Mouse (Mus musculus): ENCODE results near the gene Plbd1. TPM values are rescaled to one million over a fixed set of nuclear protein-coding genes. Genes with fewer than 3 reads are reported as not detected.

The Plbd1 gene
- polyA plus RNA-seq, 1 experiment from 2014 or later: 0.59 TPM

DNA sequence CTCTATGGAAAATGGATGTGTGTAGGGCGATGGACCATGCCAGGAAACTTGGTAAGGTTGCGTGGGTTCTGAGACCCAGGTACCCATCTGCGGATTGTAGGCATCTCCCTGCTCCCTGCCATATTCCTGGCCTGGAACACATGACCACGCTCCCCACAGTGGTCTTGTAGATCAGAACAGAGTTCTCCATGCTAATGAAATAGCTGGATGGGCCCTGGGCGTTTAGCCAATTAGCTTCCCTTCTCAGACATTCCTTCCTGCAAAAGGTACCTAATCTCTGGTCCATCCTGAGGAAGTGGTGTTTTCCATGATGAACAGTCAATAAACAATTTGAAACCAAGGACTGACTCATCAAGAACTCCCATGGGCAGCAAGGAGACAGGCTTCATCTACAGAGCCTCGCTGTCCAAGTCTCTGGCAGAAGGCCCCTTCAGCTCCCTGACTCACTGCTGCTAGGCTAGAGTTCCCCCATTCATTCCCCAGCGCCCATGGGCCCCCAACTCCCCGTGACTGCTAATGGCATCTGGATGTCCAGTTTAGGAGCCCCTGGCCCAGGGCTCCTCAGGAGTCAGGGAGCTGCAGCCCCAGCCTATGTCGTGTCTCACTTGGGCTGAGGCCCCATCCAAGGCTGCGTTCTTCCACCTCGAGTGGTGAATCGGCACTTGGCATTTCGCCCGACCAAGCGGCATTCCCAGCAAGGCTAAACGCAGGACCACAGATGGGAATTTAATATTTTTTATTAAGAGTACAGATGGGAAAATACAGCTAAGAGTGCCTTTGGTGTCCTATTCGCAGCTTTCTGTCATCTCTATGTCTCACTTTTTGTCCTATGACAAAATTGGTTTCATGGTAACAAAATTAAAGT, 50.1 kb downstream of the Plbd1 start:
- peak; percentile 19; the same call in 1 of the 2 replicates for ATAC-seq (ENCODE audit: low read depth)

DNA sequence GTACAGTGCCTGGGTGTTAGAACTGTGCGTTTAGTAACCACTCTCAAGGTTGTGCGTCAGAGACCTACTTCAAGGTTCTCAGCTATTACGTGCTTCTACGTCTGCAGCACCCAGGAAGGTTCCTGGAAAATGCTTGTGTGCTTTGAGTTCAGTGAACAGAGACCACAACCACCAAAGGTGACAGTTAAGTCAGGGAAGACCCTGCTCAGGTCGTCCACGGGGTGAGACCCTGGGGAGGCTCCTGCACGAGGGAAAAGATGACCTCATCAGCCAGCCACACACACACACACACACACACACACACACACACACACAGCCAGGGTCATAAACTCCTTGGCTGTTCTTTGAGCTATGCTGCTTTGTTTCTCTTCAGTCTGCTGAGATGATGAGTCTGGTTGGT, 59.1 kb downstream of the Plbd1 start:
- H3K27me3 ChIP-seq: no peaks in the 10 kb centered on the region
- H3K9me3 ChIP-seq: no peaks in the 10 kb centered on the region
- H3K4me1 ChIP-seq (replicated peaks): no peaks in the 10 kb centered on the region
- H3K27ac ChIP-seq (replicated peaks): no peak overlapping the region
- 92% methylated on average over 6 of the region's 7 CpGs for WGBS
- H3K9ac ChIP-seq: no peak overlapping the region
- no peak for ATAC-seq (ENCODE audit: low read depth)
- H3K36me3 ChIP-seq: peaks cover 85% of the 10 kb centered on the region
- no peak overlapping the region for H3K4me2 ChIP-seq
- H3K4me3 ChIP-seq: no peak overlapping the region

More for the DNA sequence above, 50.1 kb downstream of the Plbd1 start:
- Histone ChIP-seq H3K27me3 (no peaks in the 10 kb centered on the region), H3K36me3 (peaks cover 51% of the 10 kb centered on the region), H3K9me3 (no peaks in the 10 kb centered on the region), H3K4me2 (no peak overlapping the region), H3K4me1 (replicated peaks) (no peaks in the 10 kb centered on the region), H3K4me3 (no peak overlapping the region), H3K27ac (replicated peaks) (no peak overlapping the region), H3K9ac (no peak overlapping the region)
- 98% methylated on average over 17 of the region's 17 CpGs for WGBS

GRCm38 (mm10) chr6:136594541-136594940, 67.2 kb downstream of the Plbd1 start:
- no peaks in the 10 kb centered on the region for H3K9me3 ChIP-seq
- H3K9ac ChIP-seq: no peak overlapping the region
- 86% methylated on average over 4 of the region's 4 CpGs for WGBS
- no peak for ATAC-seq (ENCODE audit: low read depth)
- H3K27me3 ChIP-seq: no peaks in the 10 kb centered on the region
- H3K4me1 ChIP-seq (replicated peaks): 0 out of 2 replicates have a peak, but pooled peaks cover 3% of the 10 kb centered on the region
- H3K36me3 ChIP-seq: peaks cover 62% of the 10 kb centered on the region
- no peak overlapping the region for H3K27ac ChIP-seq (replicated peaks)
- no peak overlapping the region for H3K4me3 ChIP-seq
- no peak overlapping the region for H3K4me2 ChIP-seq

DNA sequence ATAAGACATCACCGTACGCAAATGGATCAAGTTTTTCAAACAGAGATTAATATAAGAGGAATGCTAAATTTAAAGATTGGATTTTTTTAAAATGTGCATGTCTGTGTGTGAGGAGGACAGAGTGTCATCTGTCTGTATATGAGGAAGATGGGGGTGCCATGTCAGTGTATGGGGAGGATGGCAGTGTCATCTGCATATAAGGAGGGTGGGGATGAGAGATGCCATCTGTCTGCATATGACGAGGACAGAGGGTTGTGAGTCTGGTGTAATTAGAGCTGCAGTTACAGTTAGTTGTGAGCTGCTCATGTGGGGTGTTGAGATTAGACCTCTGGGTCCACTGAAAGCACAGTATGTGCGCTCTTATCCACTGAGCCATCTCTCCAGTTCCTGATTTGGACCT, 71.0 kb downstream of the Plbd1 start:
- Histone ChIP-seq H3K4me1 (replicated peaks) (0 out of 2 replicates have a peak, but pooled peaks cover 3% of the 10 kb centered on the region), H3K4me3 (no peak overlapping the region), H3K27ac (replicated peaks) (no peak overlapping the region), H3K9ac (no peak overlapping the region), H3K27me3 (no peaks in the 10 kb centered on the region), H3K4me2 (no peak overlapping the region), H3K9me3 (no peaks in the 10 kb centered on the region), H3K36me3 (peaks cover 65% of the 10 kb centered on the region)
- WGBS: 82% methylated on average over 4 of the region's 4 CpGs
- ATAC-seq (ENCODE audit: low read depth): no peak

- 88% methylated on average over 5 of the region's 5 CpGs for WGBS
- no peak overlapping the region for H3K4me2 ChIP-seq
- no peaks in the 10 kb centered on the region for H3K27me3 ChIP-seq
- no peaks in the 10 kb centered on the region for H3K4me1 ChIP-seq (replicated peaks)
- H3K36me3 ChIP-seq: peaks cover 83% of the 10 kb centered on the region
- no peak overlapping the region for H3K4me3 ChIP-seq
- no peak overlapping the region for H3K27ac ChIP-seq (replicated peaks)
- H3K9me3 ChIP-seq: peaks cover 6% of the 10 kb centered on the region; the same call in 1 of the 2 replicates
- H3K9ac ChIP-seq: no peak overlapping the region
- ATAC-seq (ENCODE audit: low read depth): no peak
Observed at GRCm38 (mm10) chr6:136566002-136566401, 95.7 kb downstream of the Plbd1 start.

Other genes starting within 250 kb of the Plbd1 start
- gene E330021D16Rik, start 246.4 kb downstream of the Plbd1 start, polyA plus RNA-seq (2015; fragmentation: Nextera tagmentation; extraction: Ambion mirVana): not detected in 2 replicates
- gene Atf7ip, start 155.8 kb downstream of the Plbd1 start, polyA plus RNA-seq (2015; fragmentation: Nextera tagmentation; extraction: Ambion mirVana): 37.8 and 55.4 TPM in 2 replicates
- gene Gucy2c, start 119.8 kb upstream of the Plbd1 start, polyA plus RNA-seq (2015; fragmentation: Nextera tagmentation; extraction: Ambion mirVana): 0.15 and 0.28 TPM in 2 replicates
- gene Hist4h4, start 142.5 kb upstream of the Plbd1 start, polyA plus RNA-seq (2015; fragmentation: Nextera tagmentation; extraction: Ambion mirVana): 0.40 and 0.56 TPM in 2 replicates
- 108 and 135 TPM in 2 replicates for gene H2afj, start 146.3 kb upstream of the Plbd1 start, polyA plus RNA-seq (2015; fragmentation: Nextera tagmentation; extraction: Ambion mirVana)
- 1.1 and 1.3 TPM in 2 replicates for gene BC049715, start 165.7 kb upstream of the Plbd1 start, polyA plus RNA-seq (2015; fragmentation: Nextera tagmentation; extraction: Ambion mirVana)
- gene Wbp11, start 166.3 kb upstream of the Plbd1 start, polyA plus RNA-seq (2015; fragmentation: Nextera tagmentation; extraction: Ambion mirVana): 79.6 and 85.0 TPM in 2 replicates
- gene Smco3, start 173.5 kb upstream of the Plbd1 start, polyA plus RNA-seq (2015; fragmentation: Nextera tagmentation; extraction: Ambion mirVana): 1.7 and 2.1 TPM in 2 replicates
- 0.34 and 0.59 TPM in 2 replicates for gene Art4, start 195.8 kb upstream of the Plbd1 start, polyA plus RNA-seq (2015; fragmentation: Nextera tagmentation; extraction: Ambion mirVana)
- gene Mgp, start 213.9 kb upstream of the Plbd1 start, polyA plus RNA-seq (2015; fragmentation: Nextera tagmentation; extraction: Ambion mirVana): 30.1 and 32.9 TPM in 2 replicates

Data from neural tube, embryonic 13.5 days (tissue).